Mouse (Mus musculus) kidney, postnatal 25 days (tissue): ENCODE measurements at regions not wholly inside any gene's neighbourhood (a gene's known extent, or its start where the extent isn't known, plus 50 kb on each side); places are given as distances from the start of the nearest gene placed in this dataset.

Experiments used
- DNase-seq, 2 experiments: peaks; one replicate each; pipeline ENCODE4 v3.0.0; 2021; ENCODE audit warnings: mixed read lengths in 2 of 2

DNA sequence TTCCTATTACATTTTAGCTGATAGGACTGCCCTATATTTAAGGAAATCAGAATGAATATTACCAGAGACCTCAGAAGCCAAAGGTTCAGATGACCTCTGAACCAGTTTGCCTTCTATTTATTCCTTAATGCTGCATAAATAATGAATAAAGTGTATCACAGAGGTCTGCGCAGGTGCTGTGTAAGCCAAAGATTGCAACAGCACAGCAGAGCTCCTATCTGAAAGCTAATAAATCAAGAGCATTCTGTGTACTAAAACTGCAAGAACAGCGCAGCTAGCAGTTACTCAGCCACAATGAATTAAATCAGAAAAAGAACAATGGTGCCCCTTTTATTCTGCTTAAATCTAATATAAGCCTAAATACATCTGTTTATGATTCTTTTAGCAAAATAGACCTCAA lies 1208.5 kb downstream of the Rapgef2 start:
- DNase-seq: no peak

DNA sequence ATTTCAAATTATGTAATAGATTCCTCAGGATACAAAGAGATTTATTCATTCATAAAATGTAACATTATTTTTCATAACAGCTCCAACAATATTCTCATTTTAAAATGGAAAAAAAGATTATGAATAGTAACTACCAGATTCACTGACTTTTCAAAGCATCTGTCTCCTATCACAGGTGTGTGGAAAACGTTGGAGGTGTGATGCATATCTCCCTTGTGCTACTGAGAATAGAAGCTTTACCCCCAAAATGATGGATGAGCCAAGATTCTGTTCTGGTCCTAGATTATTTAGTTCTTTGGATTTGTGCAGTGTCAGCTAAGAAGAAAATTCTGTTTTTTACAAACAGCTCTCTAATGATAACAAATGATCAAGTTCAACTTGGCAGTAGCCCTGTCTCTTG lies 1209.0 kb downstream of the Rapgef2 start:
- no peak for DNase-seq

DNA sequence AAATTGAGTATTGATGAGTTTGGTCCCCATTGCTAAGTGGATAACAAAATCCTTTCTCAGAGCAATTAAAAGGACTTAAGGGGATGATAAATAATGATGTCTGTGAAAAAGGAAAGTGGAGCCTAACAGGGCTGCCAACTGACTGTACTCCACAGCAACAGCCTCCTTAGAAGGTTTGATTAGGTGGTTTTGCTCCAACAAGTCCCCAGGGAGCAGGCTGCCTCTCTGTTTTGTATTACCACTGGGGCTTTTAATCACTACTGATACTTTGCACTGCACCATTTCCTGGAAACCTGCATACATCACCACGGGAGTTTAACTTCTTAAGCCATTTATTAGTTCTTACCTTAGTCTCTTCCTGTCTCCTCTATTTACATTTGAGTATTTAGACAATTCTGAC lies 1213.3 kb downstream of the Rapgef2 start:
- DNase-seq: no peak

DNA sequence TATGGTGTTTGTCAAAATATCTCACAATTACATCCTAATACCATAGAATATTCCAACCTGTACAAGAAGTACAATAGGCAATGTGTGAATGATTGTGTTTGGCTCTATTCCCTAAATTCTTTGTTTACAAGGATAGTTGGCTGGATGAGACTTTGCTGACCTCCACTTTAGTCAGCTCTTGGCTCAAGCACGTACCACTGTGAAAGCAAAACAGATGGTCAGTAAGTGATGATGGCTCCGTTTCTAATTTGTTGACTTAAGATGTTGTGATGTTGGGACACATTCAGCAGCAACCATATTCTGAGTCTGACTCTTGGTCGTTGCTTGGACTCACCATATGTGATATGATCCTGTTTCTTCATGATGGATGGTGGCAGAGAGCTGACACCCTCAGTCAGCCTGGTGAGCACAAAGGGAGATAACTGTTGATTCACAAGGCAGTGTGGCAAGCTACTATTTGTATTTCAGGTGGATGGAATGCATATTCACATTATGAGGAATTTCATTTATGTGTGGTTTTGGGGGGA lies 1219.1 kb downstream of the Rapgef2 start:
- DNase-seq: no peak

DNA sequence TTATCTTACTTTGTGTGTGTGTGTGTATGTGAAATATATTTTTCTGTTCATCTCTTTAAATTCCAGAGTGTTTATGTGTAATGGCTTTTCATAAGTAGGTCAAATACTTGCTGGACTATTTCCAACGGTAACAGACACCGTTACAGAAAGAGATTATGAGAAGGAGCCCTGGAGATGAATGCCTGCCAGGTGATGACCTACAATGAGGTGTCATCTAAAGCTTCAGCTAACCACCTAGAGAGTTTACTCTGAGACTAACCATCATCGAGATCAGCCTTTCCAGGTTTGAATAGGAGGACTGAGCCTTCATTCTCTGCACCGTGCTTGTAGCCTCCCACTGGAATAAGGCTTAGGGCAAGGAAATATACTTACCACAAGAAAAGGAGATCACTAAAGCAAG lies 1220.0 kb downstream of the Rapgef2 start:
- no peak for DNase-seq

DNA sequence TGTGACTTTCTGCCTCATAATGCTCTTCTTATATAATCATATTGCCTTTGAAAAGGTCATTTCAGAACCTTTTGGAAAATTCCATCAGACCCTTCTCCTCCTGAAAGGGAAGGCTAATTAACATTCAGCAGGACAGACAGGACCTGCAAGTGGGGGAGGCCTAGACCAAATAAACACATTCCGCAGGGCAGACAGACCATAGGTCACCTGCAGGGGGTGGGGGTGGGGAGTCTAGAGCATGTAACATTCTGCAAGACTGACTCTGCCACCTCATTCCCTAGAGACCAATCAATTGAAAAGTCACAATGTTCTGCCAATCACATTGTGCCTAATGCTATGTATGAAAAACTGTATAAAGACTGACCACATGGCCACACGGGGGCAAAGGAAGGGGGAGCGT lies 1223.8 kb downstream of the Rapgef2 start:
- DNase-seq: peak in 1 of 2 experiments; percentile 32

DNA sequence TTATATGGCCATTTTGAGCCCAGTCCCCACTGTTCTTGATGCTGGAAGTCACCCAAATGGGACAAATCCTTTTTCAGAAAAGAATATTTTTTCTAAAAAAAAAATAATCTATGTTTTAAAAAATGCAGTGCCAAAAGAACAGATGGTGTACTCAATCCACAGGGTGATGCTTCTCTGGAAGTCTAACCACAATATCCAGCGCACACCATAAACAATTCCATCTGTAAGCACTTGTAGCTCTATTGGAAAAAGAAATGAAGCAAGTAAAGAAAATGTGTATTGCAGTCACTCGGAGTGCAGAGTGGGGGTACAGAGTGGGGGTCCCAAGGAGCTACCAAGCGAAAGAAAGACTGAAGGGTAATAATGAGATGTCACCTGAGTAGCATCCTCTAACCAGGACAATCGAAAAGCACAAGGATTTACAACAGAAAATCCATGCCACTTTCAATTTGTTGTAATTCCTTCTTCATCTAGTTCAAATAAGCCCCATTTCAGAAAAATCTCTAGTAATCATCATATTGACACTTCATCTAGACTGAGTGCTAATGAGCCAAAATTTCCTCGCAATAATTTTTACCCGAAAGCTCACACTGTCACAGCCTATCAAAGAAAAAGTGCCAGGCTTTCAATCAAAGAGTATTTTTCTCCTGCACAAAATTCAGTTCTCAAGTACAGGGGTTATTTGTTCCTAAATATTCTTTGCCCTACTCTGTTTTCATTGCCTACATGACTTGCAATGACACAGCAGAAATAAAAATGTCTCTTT lies 1226.3 kb downstream of the Rapgef2 start:
- no peak for DNase-seq
